ENCODE assay signal across 19 mouse cellular contexts in the genomic region with DNA sequence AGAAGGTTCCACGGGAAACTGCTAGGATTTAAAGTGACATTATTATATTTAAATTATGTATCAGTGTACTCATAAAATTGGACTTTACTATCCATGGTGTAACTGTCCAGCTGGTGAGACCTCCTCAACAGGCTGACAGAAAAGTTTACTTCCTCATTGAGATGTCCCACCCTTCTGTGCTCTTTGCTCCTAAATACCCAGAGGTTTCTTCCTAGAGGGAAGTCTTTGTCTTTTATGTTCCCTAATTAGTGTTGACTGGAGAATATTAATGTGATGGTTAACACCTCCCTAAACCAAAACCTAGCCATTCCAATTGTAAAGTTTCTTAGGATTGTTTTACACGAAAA.
"Had no signal": no experiment of that assay in that cellular context is flagged by ENCODE, and none has a peak within 500 bp of the region (broad histone marks: within the 10 kb centered on the region; RNA-seq: fewer than 3 reads in every experiment).

No protein-coding gene starts in this region.

- H3K9ac ChIP-seq: limb, embryonic 13.5 days; liver, embryonic 12.5 days; liver, embryonic 15.5 days; lung, embryonic 15.5 days; neural tube, embryonic 13.5 days; stomach, embryonic 15.5 days had no signal

- H3K4me3 ChIP-seq: limb, embryonic 10.5 days; limb, embryonic 13.5 days; liver, embryonic 12.5 days; liver, embryonic 15.5 days; lung, embryonic 15.5 days; myocyte; neural tube, embryonic 13.5 days; stomach, embryonic 15.5 days had no signal

- H3K36me3 ChIP-seq: limb, embryonic 10.5 days; limb, embryonic 13.5 days; liver, embryonic 12.5 days; liver, embryonic 15.5 days; lung, embryonic 15.5 days; neural tube, embryonic 13.5 days; stomach, embryonic 15.5 days had no signal

- DNase-seq: kidney, adult 9 months; kidney, postnatal 14 days; kidney, postnatal 4 days; liver; lung, adult 18-20 months; lung, postnatal 10 days; lung, postnatal 4 days; retina, postnatal 1 day; right cerebral cortex, postnatal 25 days; spleen, adult 18-20 months; thymus, postnatal 25 days had no signal

- H3K4me2 ChIP-seq: liver, embryonic 12.5 days; liver, embryonic 15.5 days; lung, embryonic 15.5 days; neural tube, embryonic 13.5 days; stomach, embryonic 15.5 days had no signal

- H3K9me3 ChIP-seq: limb, embryonic 10.5 days; limb, embryonic 13.5 days; liver, embryonic 12.5 days; liver, embryonic 15.5 days; lung, embryonic 15.5 days; neural tube, embryonic 13.5 days; stomach, embryonic 15.5 days had no signal

- H3K4me1 ChIP-seq: liver, embryonic 12.5 days; liver, embryonic 15.5 days; lung, embryonic 15.5 days; stomach, embryonic 15.5 days had no signal

- H3K27ac ChIP-seq: limb, embryonic 13.5 days; liver, embryonic 12.5 days; liver, embryonic 15.5 days; lung, embryonic 15.5 days; stomach, embryonic 15.5 days had no signal

- ATAC-seq: liver, embryonic 12.5 days had no signal

- H3K27me3 ChIP-seq: liver, embryonic 12.5 days; liver, embryonic 15.5 days; stomach, embryonic 15.5 days had no signal
